Mouse (Mus musculus): ENCODE data around the gene Adamts17.

DNA sequence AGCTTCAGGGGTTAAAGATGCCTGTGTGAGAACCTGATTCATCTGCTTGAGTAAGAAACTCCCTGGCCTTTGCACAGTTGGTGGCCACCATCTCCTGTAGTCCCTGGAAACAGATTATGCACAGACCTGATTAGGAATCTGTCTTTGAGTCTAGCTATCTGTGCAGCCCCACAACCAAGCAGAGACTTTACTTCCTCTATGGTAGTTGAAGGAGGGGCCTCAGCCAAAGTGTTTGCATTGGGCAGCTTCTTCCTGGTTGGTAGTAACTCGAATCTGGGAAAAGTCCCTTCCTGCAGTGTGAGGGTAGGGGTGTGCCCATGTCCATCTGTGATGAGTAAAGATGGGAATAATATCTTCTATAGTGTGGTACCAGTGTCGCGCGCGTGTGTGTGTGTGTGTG lies 115.2 kb downstream of the Adamts17 start:
- TF ChIP-seq CTCF (IDR thresholded peaks at IDR 0.05; ENCODE audit: control insufficient read depth, insufficient read depth, low read length) (no peak), POLR2A (IDR thresholded peaks at IDR 0.05; ENCODE audit: borderline replicate concordance, control insufficient read depth, low read depth, low read length) (no peak)

All from bone marrow, adult 2 months (tissue).